Mouse (Mus musculus) liver, adult 2 months (tissue): ENCODE results near the gene Galr3.

Experiments used
- CTCF ChIP-seq: fragments of 200-500 bp; IDR thresholded peaks from 2 replicates; pipeline ENCODE4 v1.5.1; 2011; ENCODE audit warnings: low read depth, low read length, control low read depth
- POLR2A ChIP-seq: fragments of 200-500 bp; IDR thresholded peaks from 2 replicates; pipeline ENCODE4 v1.6.1; 2011; ENCODE audit warnings: low read length, control low read depth; ENCODE audit not compliant: insufficient read depth; ENCODE audit errors: extremely low read depth

DNA sequence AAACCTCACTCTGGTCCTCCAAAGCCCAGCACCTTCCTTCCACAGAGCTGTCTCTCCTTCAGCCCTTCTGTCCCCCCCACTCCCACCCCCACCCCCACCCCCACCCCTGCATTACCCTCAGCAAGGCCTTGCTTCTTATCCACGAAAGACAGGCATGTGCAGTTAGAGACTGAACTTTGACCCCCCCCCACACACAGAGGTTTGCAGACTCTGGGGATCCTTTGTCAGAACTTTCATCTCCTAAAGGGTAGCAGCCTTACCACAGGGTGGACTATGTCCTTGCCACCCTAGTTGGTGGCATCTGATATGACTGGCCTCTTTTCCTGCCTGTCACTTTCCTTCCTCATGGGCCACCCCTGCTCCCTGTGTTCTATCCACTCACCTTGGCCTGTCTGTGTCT lies 18.3 kb upstream of the Galr3 start:
- TF ChIP-seq CTCF: no peak
- no peak for TF ChIP-seq POLR2A
